Mouse (Mus musculus): ENCODE measurements around the gene Gsto2.

Gsto2 gene

GRCm38 (mm10) chr19:47890489-47891130 lies 25.3 kb downstream of the Gsto2 start:
- DNase-seq (ENCODE audit: low read depth, low spot score), result no peak

GRCm38 (mm10) chr19:47891562-47892312 lies 26.4 kb downstream of the Gsto2 start:
- no peak for DNase-seq (ENCODE audit: low read depth, low spot score)

- DNase-seq (ENCODE audit: low read depth, low spot score), result no peak
Observed at GRCm38 (mm10) chr19:47893092-47893491, 27.8 kb downstream of the Gsto2 start.

- no peak for DNase-seq (ENCODE audit: low read depth, low spot score)
Observed at GRCm38 (mm10) chr19:47898472-47899079, 33.2 kb downstream of the Gsto2 start.

GRCm38 (mm10) chr19:47900012-47900411 lies 34.7 kb downstream of the Gsto2 start:
- no peak for DNase-seq (ENCODE audit: low read depth, low spot score)

- DNase-seq (ENCODE audit: low read depth, low spot score), result no peak
Observed at GRCm38 (mm10) chr19:47900558-47900957, 35.2 kb downstream of the Gsto2 start.

GRCm38 (mm10) chr19:47902316-47903201 lies 37.2 kb downstream of the Gsto2 start:
- peak; percentile 54 for DNase-seq (ENCODE audit: low read depth, low spot score)

- no peak for DNase-seq (ENCODE audit: low read depth, low spot score)
Observed at GRCm38 (mm10) chr19:47903679-47904078, 38.3 kb downstream of the Gsto2 start.

GRCm38 (mm10) chr19:47905081-47905480 lies 39.7 kb downstream of the Gsto2 start:
- DNase-seq (ENCODE audit: low read depth, low spot score), result no peak

- no peak for DNase-seq (ENCODE audit: low read depth, low spot score)
Observed at GRCm38 (mm10) chr19:47905603-47906002, 40.3 kb downstream of the Gsto2 start.

GRCm38 (mm10) chr19:47907596-47907995 lies 42.3 kb downstream of the Gsto2 start:
- DNase-seq (ENCODE audit: low read depth, low spot score), result no peak

- no peak for DNase-seq (ENCODE audit: low read depth, low spot score)
Observed at GRCm38 (mm10) chr19:47908961-47909371, 43.6 kb downstream of the Gsto2 start.

- DNase-seq (ENCODE audit: low read depth, low spot score), result peak; percentile 71
Observed at GRCm38 (mm10) chr19:47909387-47910116, 44.2 kb downstream of the Gsto2 start.

GRCm38 (mm10) chr19:47910117-47910618 lies 44.8 kb downstream of the Gsto2 start:
- no peak for DNase-seq (ENCODE audit: low read depth, low spot score)

GRCm38 (mm10) chr19:47910751-47911150 lies 45.4 kb downstream of the Gsto2 start:
- DNase-seq (ENCODE audit: low read depth, low spot score), result no peak

- DNase-seq (ENCODE audit: low read depth, low spot score), result no peak
Observed at GRCm38 (mm10) chr19:47913344-47913743, 48.0 kb downstream of the Gsto2 start.

- DNase-seq (ENCODE audit: low read depth, low spot score), result no peak
Observed at GRCm38 (mm10) chr19:47914191-47914590, 48.9 kb downstream of the Gsto2 start.

GRCm38 (mm10) chr19:47915251-47915650 lies 49.9 kb downstream of the Gsto2 start:
- DNase-seq (ENCODE audit: low read depth, low spot score), result no peak

GRCm38 (mm10) chr19:47917396-47917795 lies 52.1 kb downstream of the Gsto2 start:
- no peak for DNase-seq (ENCODE audit: low read depth, low spot score)

- no peak for DNase-seq (ENCODE audit: low read depth, low spot score)
Observed at GRCm38 (mm10) chr19:47918016-47918415, 52.7 kb downstream of the Gsto2 start.
